Mouse (Mus musculus) kidney, postnatal 0 days (tissue): ENCODE results near the gene Plekhj1. TPM values are rescaled to one million over a fixed set of nuclear protein-coding genes. Genes with fewer than 3 reads are reported as not detected.

Experiments
- ATAC-seq: fragments of 200-750 bp; cut with Nextera tagmentation; replicated peaks from 2 replicates; pipeline ENCODE4 v1.8.0; 2017; ENCODE audit warnings: low read depth, moderate number of reproducible peaks, moderate TSS enrichment, moderate library complexity; ENCODE audit not compliant: low FRiP score
- DNase-seq: peaks from one replicate; pipeline ENCODE4 v3.0.0-alpha.2; 2016; ENCODE audit warnings: low spot score
- H3K27ac ChIP-seq: fragments of 300-500 bp; sonication (generic); 2 replicates; pipeline ENCODE4 v1.5.1; 2014; ENCODE audit warnings: mild to moderate bottlenecking
- H3K27me3 ChIP-seq: fragments of 300-500 bp; sonication (generic); 2 replicates; pipeline ENCODE4 v1.6.1; 2014; ENCODE audit warnings: low read length, mixed read lengths; ENCODE audit not compliant: insufficient read depth
- H3K36me3 ChIP-seq: fragments of 300-500 bp; sonication (generic); 2 replicates; pipeline ENCODE4 v1.6.1; 2014; ENCODE audit warnings: low read length, mixed read lengths; ENCODE audit not compliant: insufficient read depth
- H3K4me1 ChIP-seq: fragments of 300-500 bp; sonication (generic); replicated peaks from 2 replicates; pipeline ENCODE4 v1.6.1; 2014; ENCODE audit warnings: antibody characterized with exemption, low read length, mixed read lengths; ENCODE audit not compliant: insufficient read depth
- H3K4me2 ChIP-seq: fragments of 300-500 bp; sonication (generic); 2 replicates; pipeline ENCODE4 v1.6.1; 2014; ENCODE audit warnings: mild to moderate bottlenecking, low read length, moderate library complexity, mixed read lengths
- H3K4me3 ChIP-seq: fragments of 300-500 bp; sonication (generic); replicated peaks from 2 replicates; pipeline ENCODE4 v1.5.1; 2014; ENCODE audit warnings: low read depth, low read length
- H3K9ac ChIP-seq: fragments of 300-500 bp; sonication (generic); 2 replicates; pipeline ENCODE4 v1.6.1; 2014; ENCODE audit warnings: low read depth, low read length
- H3K9me3 ChIP-seq: fragments of 300-500 bp; sonication (generic); replicated peaks from 2 replicates; pipeline ENCODE4 v1.6.1; 2016; ENCODE audit warnings: low read length, inconsistent platforms, mixed read lengths
- CTCF ChIP-seq: IDR thresholded peaks from 2 replicates; pipeline ENCODE4 v1.5.1; 2016; ENCODE audit warnings: antibody characterized with exemption, low read depth, mild to moderate bottlenecking, moderate library complexity
- WGBS: fragments of 180-500 bp; shearing (Covaris S2); extraction: QIAGEN DNeasy Blood & Tissue Kit; methylation state at CpG from one replicate; pipeline ENCODE4 v1.1.7; 2014; 5-methylcytosine and 5-hydroxymethylcytosine counted together
- polyA plus RNA-seq: library from polyadenylated mRNA; unstranded; fragments of >200 nt; fragmentation: Nextera tagmentation; extraction: Ambion mirVana; gene quantifications from 2 replicates; pipeline ENCODE4 v1.2.1, GENCODE M21; 2015

The Plekhj1 gene
- polyA plus RNA-seq, 1 experiment from 2014 or later = 83.7 TPM

- Histone ChIP-seq H3K36me3 (peaks cover 27% of the 10 kb centered on the region), H3K27ac (peak overlapping the region; percentile 56), H3K9me3 (no peaks in the 10 kb centered on the region), H3K9ac (peak overlapping the region; percentile 65; the same call in 1 of the 2 replicates), H3K4me2 (peak overlapping the region; percentile 89), H3K4me3 (peak overlapping the region; percentile 36), H3K27me3 (no peaks in the 10 kb centered on the region), H3K4me1 (peaks cover 34% of the 10 kb centered on the region)
- peak; percentile 77 for DNase-seq
- WGBS = under 1% methylated on average over 57 of the region's 58 CpGs
- peak; percentile 50 for ATAC-seq
- peak; percentile 25; the same call in 1 of the 2 replicates for TF ChIP-seq CTCF
Observed at GRCm38 (mm10) chr10:80807057-80807627, 8.7 kb upstream of the Plekhj1 start.

DNA sequence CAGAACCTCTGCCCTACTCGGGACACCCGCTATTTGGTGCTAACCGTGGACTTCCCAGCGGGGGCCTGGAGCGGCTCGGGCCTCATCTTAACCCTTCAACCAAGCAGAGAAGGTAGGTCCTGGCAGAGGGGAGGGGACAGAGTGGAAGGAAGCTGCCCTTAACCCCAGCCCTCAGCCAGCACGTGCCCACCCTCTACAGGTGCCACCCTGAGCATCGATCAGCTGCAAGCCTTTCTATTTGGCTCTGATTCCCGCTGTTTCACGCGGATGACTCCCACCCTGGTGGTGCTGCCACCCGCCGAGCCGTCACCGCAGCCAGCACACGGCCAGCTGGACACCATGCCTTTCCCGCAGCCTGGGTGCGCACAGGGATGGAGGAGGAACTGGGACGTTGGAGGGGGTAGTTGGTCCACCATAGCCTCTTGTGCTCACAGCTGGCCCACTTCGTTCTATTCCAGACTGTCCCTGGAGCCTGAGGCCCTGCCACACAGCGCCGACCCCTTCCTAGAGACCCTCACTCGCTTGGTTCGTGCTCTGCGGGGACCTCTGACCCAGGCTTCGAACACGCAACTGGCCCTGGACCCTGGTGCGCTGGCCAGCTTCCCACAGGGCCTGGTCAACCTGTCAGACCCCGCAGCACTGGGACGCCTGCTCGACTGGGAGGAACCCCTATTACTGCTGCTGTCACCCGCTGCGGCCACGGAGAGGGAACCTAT, 8.1 kb upstream of the Plekhj1 start:
- Histone ChIP-seq H3K4me1 (peaks cover 34% of the 10 kb centered on the region), H3K36me3 (peaks cover 30% of the 10 kb centered on the region), H3K27me3 (no peaks in the 10 kb centered on the region), H3K27ac (0 out of 2 replicates have a peak overlapping the region, but pooled peaks have one; percentile 56), H3K4me3 (peak overlapping the region; percentile 36), H3K4me2 (peak overlapping the region; percentile 89), H3K9me3 (no peaks in the 10 kb centered on the region), H3K9ac (peak overlapping the region; percentile 65; the same call in 1 of the 2 replicates)
- DNase-seq (no peak), ATAC-seq (no peak)
- 44% methylated on average over 34 of the region's 34 CpGs for WGBS
- no peak for TF ChIP-seq CTCF

DNA sequence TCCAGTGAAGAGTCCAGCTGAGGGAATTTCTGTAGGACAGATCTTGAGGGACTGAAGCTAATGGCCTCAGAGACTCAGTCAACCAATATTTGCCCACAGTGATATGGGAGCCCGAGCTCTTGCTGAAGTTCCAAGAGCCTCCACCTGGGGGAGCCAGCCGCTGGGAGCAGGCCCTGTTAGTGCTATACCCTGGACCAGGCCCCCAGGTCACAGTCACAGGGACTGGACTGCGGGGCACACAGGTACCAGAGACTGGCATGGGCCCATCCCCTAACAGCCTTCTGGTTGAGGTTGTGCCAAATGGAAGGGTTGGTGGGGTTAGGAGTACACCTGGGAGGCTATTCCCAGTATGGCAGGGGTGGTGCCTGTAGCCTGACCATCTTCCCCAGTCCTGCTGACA, 7.5 kb upstream of the Plekhj1 start:
- DNase-seq = peak; percentile 74
- Histone ChIP-seq H3K4me1 (peaks cover 34% of the 10 kb centered on the region), H3K36me3 (peaks cover 30% of the 10 kb centered on the region), H3K27ac (no peak overlapping the region), H3K4me2 (no peak overlapping the region), H3K4me3 (no peak overlapping the region), H3K9me3 (no peaks in the 10 kb centered on the region), H3K27me3 (no peaks in the 10 kb centered on the region), H3K9ac (no peak overlapping the region)
- TF ChIP-seq CTCF = peak; percentile 80
- ATAC-seq = peak; percentile 42
- WGBS = 18% methylated on average over 3 of the region's 3 CpGs

GRCm38 (mm10) chr10:80805322-80805721, 6.9 kb upstream of the Plekhj1 start:
- 79% methylated on average over 5 of the region's 5 CpGs for WGBS
- no peak for TF ChIP-seq CTCF

DNA sequence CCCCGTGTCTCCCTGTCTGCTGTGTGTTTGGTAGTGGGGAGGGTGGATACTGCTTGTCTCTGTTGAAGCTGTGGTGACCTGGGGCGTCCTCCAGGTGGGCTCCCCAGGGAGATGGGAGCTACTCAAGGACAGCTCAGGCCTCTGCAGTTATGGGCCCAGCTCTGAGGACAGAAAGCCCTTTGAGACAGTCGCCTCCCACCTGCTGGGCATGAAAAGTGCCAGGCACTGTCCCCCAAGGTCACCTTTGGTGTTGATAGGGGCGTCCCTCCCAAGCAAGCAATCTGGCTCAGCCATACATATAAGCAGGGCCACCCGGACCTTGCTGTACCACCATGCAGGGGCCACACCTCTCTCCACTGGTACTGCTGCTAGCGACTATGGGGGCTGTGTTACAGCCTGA, 6.5 kb upstream of the Plekhj1 start, which contains the start of gene Amh:
Gene Amh, plus strand, starts transcription at position 328 of the 400 bp plus-strand sequence.
- no peak for DNase-seq
- no peak within 1 kb of the TSS for H3K4me3 ChIP-seq
- no peak within 1 kb of the TSS for H3K4me2 ChIP-seq
- no peaks in the 10 kb centered on the region for H3K27me3 ChIP-seq
- H3K27ac ChIP-seq = no peak within 1 kb of the TSS
- H3K4me1 ChIP-seq = peaks cover 29% of the 10 kb centered on the region
- no peak for ATAC-seq
- H3K9me3 ChIP-seq = no peaks in the 10 kb centered on the region
- no peak within 1 kb of the TSS for H3K9ac ChIP-seq
- 69% methylated on average over 6 of the region's 6 CpGs for WGBS
- no peak for TF ChIP-seq CTCF
- peaks cover 33% of the 10 kb centered on the region for H3K36me3 ChIP-seq

More at GRCm38 (mm10) chr10:80805322-80805721, 6.9 kb upstream of the Plekhj1 start:
- no peak overlapping the region for H3K4me3 ChIP-seq
- DNase-seq (no peak), ATAC-seq (no peak)
- peaks cover 33% of the 10 kb centered on the region for H3K36me3 ChIP-seq
- peaks cover 33% of the 10 kb centered on the region for H3K4me1 ChIP-seq
- no peak overlapping the region for H3K27ac ChIP-seq
- H3K9ac ChIP-seq = no peak overlapping the region
- no peaks in the 10 kb centered on the region for H3K27me3 ChIP-seq
- no peaks in the 10 kb centered on the region for H3K9me3 ChIP-seq
- no peak overlapping the region for H3K4me2 ChIP-seq

DNA sequence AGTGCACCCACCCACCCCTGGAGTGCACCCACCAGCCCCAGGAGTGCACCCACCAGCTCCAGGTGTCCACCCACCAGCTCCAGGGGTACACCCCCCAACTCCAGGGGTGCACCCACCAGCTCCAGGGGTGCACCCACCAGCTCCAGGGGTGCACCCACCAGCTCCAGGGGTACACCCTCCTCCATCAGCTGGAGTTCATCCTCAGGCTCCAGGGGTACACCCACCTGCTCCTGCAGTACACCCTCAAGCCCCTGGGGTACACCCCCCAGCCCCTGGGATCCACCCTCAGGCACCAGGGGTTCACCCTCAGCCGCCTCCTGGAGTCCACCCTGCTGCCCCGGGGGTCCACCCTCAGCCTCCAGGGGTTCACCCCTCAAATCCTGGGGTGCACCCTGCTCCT, 5.9 kb upstream of the Plekhj1 start:
- H3K4me3 ChIP-seq = no peak overlapping the region
- H3K9ac ChIP-seq = no peak overlapping the region
- WGBS = 100% methylated on average over 2 of the region's 2 CpGs
- H3K9me3 ChIP-seq = no peaks in the 10 kb centered on the region
- ATAC-seq (no peak), DNase-seq (no peak)
- no peak for TF ChIP-seq CTCF
- H3K27ac ChIP-seq = no peak overlapping the region
- H3K4me1 ChIP-seq = peaks cover 29% of the 10 kb centered on the region
- H3K4me2 ChIP-seq = no peak overlapping the region
- H3K36me3 ChIP-seq = peaks cover 33% of the 10 kb centered on the region
- H3K27me3 ChIP-seq = no peaks in the 10 kb centered on the region
